Mouse (Mus musculus): ENCODE measurements around the gene Fitm2. TPM values are rescaled to one million over a fixed set of nuclear protein-coding genes. Genes with fewer than 3 reads are reported as not detected.

The Fitm2 gene
- polyA plus RNA-seq, 1 experiment from 2014 or later, result 12.1 TPM

DNA sequence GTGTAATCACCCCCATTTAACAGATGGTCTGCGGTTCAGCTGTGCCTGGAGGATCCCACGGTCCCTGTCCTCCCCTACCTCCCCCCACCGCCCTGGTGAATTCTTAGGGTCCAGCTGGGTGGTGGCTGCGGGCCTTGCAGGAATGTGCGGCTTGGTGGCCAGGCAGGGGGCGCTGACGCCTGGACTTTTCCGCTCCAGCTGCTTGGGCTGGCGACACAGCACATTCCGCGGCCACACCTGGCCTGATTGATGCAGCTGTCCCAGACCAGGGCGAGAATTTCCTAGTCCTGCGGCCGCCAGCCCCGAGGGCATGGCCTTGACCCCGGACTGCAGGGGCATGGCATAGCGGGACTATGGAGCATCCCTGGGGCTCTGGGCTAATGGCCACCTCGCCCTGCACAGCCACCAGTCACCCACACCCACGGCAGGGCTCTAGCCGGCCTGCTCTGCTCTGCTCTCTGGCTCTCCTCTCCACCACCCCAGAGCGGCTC, 9.2 kb upstream of the Fitm2 start:
- H3K4me3 ChIP-seq (replicated peaks), result peak overlapping the region; percentile 29
- peaks cover 24% of the 10 kb centered on the region for H3K27me3 ChIP-seq
- no peaks in the 10 kb centered on the region for H3K9me3 ChIP-seq
- WGBS, result under 1% methylated on average over 21 of the region's 21 CpGs
- H3K27ac ChIP-seq, result no peak overlapping the region
- H3K4me2 ChIP-seq (replicated peaks), result peak overlapping the region; percentile 57
- peaks cover 8% of the 10 kb centered on the region for H3K4me1 ChIP-seq (replicated peaks)
- peak overlapping the region; percentile 59 for H3K9ac ChIP-seq (replicated peaks)
- no peaks in the 10 kb centered on the region for H3K36me3 ChIP-seq
- peak; percentile 60; the same call in 1 of the 2 replicates for ATAC-seq

DNA sequence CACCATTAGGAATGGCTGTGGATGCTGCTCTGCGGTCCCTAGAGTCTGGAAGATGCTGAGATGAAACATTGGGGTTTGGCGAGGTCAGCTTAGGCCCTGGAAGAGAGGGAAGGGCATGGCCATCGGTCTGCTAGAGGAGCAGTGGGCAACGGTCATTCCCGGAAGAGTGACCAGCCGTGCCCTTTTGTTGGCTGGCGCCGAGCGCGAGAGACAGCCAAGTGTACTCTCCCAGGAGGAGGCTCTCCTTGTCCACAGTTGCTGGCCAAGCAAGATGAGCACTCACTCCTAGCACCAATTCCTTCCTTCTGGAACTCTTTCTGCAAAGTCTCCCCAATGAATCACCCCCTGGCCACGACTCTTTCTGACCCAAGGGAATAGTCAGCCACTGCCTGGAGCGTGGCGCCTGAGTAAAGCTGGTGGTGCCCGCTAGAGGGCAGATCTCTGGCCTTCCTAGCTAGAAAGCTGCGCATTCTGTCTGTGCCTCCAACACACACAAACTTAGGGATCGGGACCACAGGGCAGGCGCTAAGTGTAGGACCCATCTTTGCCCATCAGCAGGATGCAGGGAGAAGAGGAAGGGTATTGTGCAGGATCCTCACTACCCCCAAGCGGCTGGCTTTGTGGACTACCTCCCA, 7.9 kb upstream of the Fitm2 start:
- Histone ChIP-seq H3K4me2 (replicated peaks) (no peak overlapping the region), H3K27me3 (peaks cover 24% of the 10 kb centered on the region), H3K9me3 (no peaks in the 10 kb centered on the region), H3K4me1 (replicated peaks) (peaks cover 8% of the 10 kb centered on the region), H3K36me3 (no peaks in the 10 kb centered on the region), H3K9ac (replicated peaks) (no peak overlapping the region), H3K4me3 (replicated peaks) (no peak overlapping the region), H3K27ac (no peak overlapping the region)
- ATAC-seq, result no peak
- WGBS, result 55% methylated on average over 18 of the region's 18 CpGs

GRCm38 (mm10) chr2:163471710-163472465, 541 bp downstream of the Fitm2 start:
- peak overlapping the region; percentile 91 for H3K4me3 ChIP-seq (replicated peaks)
- 5% methylated on average over 36 of the region's 36 CpGs for WGBS
- no peaks in the 10 kb centered on the region for H3K27me3 ChIP-seq
- H3K4me1 ChIP-seq (replicated peaks), result peaks cover 12% of the 10 kb centered on the region
- no peak; the same call in none of the 2 replicates for ATAC-seq
- no peaks in the 10 kb centered on the region for H3K9me3 ChIP-seq
- peak overlapping the region; percentile 91 for H3K4me2 ChIP-seq (replicated peaks)
- peak overlapping the region; percentile 88 for H3K9ac ChIP-seq (replicated peaks)
- peaks cover 26% of the 10 kb centered on the region for H3K36me3 ChIP-seq
- peak overlapping the region; percentile 82 for H3K27ac ChIP-seq

GRCm38 (mm10) chr2:163471136-163471535, 1.3 kb downstream of the Fitm2 start:
- no peaks in the 10 kb centered on the region for H3K9me3 ChIP-seq
- no peak overlapping the region for H3K27ac ChIP-seq
- peak overlapping the region; percentile 88 for H3K9ac ChIP-seq (replicated peaks)
- no peaks in the 10 kb centered on the region for H3K27me3 ChIP-seq
- peaks cover 12% of the 10 kb centered on the region for H3K4me1 ChIP-seq (replicated peaks)
- peak overlapping the region; percentile 91 for H3K4me2 ChIP-seq (replicated peaks)
- H3K4me3 ChIP-seq (replicated peaks), result peak overlapping the region; percentile 91; the same call in 1 of the 2 replicates
- no peak for ATAC-seq
- peaks cover 33% of the 10 kb centered on the region for H3K36me3 ChIP-seq
- WGBS, result 79% methylated on average over 3 of the region's 3 CpGs

DNA sequence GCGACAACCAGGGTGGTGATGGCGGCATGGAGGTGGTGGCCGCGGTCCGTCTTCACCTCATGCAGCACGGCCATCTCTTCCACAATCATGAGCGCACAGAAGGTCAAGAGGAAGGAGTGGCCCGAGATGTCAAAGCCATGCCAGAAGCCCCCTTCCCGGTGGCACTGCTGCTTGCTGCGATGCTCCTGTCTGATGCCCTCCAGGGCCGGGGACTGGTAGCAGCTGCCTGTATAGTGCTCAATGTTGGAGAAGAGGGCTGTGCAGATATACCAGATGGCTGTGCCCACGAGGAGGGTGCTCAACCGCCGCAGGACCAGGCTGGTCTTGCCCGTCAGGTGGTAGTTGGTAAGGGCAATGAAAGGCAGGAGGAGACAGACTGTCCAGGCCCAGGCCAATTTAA, 2.7 kb downstream of the Fitm2 start:
- Histone ChIP-seq H3K9ac (replicated peaks) (no peak overlapping the region), H3K27me3 (no peaks in the 10 kb centered on the region), H3K4me1 (replicated peaks) (peaks cover 12% of the 10 kb centered on the region), H3K36me3 (peaks cover 41% of the 10 kb centered on the region), H3K9me3 (no peaks in the 10 kb centered on the region), H3K4me2 (replicated peaks) (no peak overlapping the region), H3K4me3 (replicated peaks) (no peak overlapping the region), H3K27ac (no peak overlapping the region)
- ATAC-seq, result no peak
- WGBS, result 95% methylated on average over 15 of the region's 15 CpGs

DNA sequence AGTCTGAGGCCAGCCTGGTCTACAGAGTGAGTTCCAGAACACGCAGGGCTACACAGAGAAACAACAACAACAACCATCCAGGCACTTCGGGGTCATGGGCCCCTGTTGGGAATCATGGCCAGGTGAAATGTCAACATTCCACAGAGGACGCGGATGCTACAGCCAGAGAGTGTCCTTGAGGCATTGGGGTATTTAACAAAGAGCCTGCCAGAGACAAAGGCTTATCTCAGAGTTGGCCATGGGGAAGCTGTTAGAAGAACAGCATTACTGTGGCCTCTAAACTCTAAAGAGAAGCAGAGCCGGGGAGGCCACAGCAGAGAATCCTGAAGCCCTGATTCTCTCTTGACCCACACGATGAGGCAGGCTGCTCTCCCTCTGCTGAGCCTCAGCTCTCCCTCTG, 3.6 kb downstream of the Fitm2 start:
- Histone ChIP-seq H3K4me1 (replicated peaks) (peaks cover 12% of the 10 kb centered on the region), H3K4me3 (replicated peaks) (no peak overlapping the region), H3K27ac (no peak overlapping the region), H3K9ac (replicated peaks) (no peak overlapping the region), H3K4me2 (replicated peaks) (no peak overlapping the region), H3K27me3 (no peaks in the 10 kb centered on the region), H3K36me3 (peaks cover 41% of the 10 kb centered on the region), H3K9me3 (no peaks in the 10 kb centered on the region)
- ATAC-seq, result no peak
- WGBS, result 93% methylated on average over 6 of the region's 6 CpGs

GRCm38 (mm10) chr2:163467585-163467984, 4.8 kb downstream of the Fitm2 start:
- H3K9ac ChIP-seq (replicated peaks), result no peak overlapping the region
- H3K36me3 ChIP-seq, result peaks cover 41% of the 10 kb centered on the region
- H3K4me3 ChIP-seq (replicated peaks), result no peak overlapping the region
- H3K27me3 ChIP-seq, result no peaks in the 10 kb centered on the region
- H3K4me1 ChIP-seq (replicated peaks), result peaks cover 12% of the 10 kb centered on the region
- H3K27ac ChIP-seq, result no peak overlapping the region
- no peaks in the 10 kb centered on the region for H3K9me3 ChIP-seq
- no peak overlapping the region for H3K4me2 ChIP-seq (replicated peaks)
- 89% methylated on average over 6 of the region's 6 CpGs for WGBS
- ATAC-seq, result no peak

GRCm38 (mm10) chr2:163466771-163467170, 5.7 kb downstream of the Fitm2 start:
- Histone ChIP-seq H3K27me3 (no peaks in the 10 kb centered on the region), H3K9me3 (no peaks in the 10 kb centered on the region), H3K36me3 (peaks cover 41% of the 10 kb centered on the region), H3K9ac (replicated peaks) (no peak overlapping the region), H3K27ac (no peak overlapping the region), H3K4me3 (replicated peaks) (no peak overlapping the region), H3K4me2 (replicated peaks) (no peak overlapping the region), H3K4me1 (replicated peaks) (peaks cover 9% of the 10 kb centered on the region)
- no peak for ATAC-seq
- 85% methylated on average over 8 of the region's 8 CpGs for WGBS

- 84% methylated on average over 6 of the region's 6 CpGs for WGBS
- Histone ChIP-seq H3K27me3 (no peaks in the 10 kb centered on the region), H3K4me3 (replicated peaks) (no peak overlapping the region), H3K9ac (replicated peaks) (no peak overlapping the region), H3K9me3 (no peaks in the 10 kb centered on the region), H3K4me1 (replicated peaks) (no peaks in the 10 kb centered on the region), H3K4me2 (replicated peaks) (no peak overlapping the region), H3K36me3 (peaks cover 38% of the 10 kb centered on the region), H3K27ac (no peak overlapping the region)
- no peak for ATAC-seq
These were observed 7.9 kb downstream of the Fitm2 start for GRCm38 (mm10) chr2:163464562-163464961.

GRCm38 (mm10) chr2:163463998-163464397, 8.4 kb downstream of the Fitm2 start:
- Histone ChIP-seq H3K36me3 (peaks cover 32% of the 10 kb centered on the region), H3K9ac (replicated peaks) (no peak overlapping the region), H3K4me2 (replicated peaks) (no peak overlapping the region), H3K27me3 (no peaks in the 10 kb centered on the region), H3K27ac (no peak overlapping the region), H3K4me3 (replicated peaks) (no peak overlapping the region), H3K4me1 (replicated peaks) (no peaks in the 10 kb centered on the region), H3K9me3 (no peaks in the 10 kb centered on the region)
- ATAC-seq, result no peak
- 89% methylated on average over 4 of the region's 4 CpGs for WGBS

GRCm38 (mm10) chr2:163463251-163463769, 9.1 kb downstream of the Fitm2 start:
- Histone ChIP-seq H3K4me3 (replicated peaks) (no peak overlapping the region), H3K27me3 (peaks cover 3% of the 10 kb centered on the region; the same call in 1 of the 2 replicates), H3K4me2 (replicated peaks) (no peak overlapping the region), H3K9me3 (no peaks in the 10 kb centered on the region), H3K36me3 (peaks cover 25% of the 10 kb centered on the region), H3K9ac (replicated peaks) (no peak overlapping the region), H3K4me1 (replicated peaks) (no peaks in the 10 kb centered on the region), H3K27ac (no peak overlapping the region)
- no peak for ATAC-seq
- WGBS, result 70% methylated on average over 10 of the region's 10 CpGs

GRCm38 (mm10) chr2:163462801-163463200, 9.6 kb downstream of the Fitm2 start:
- Histone ChIP-seq H3K36me3 (peaks cover 20% of the 10 kb centered on the region), H3K9me3 (no peaks in the 10 kb centered on the region), H3K27me3 (peaks cover 5% of the 10 kb centered on the region; the same call in 1 of the 2 replicates), H3K4me2 (replicated peaks) (no peak overlapping the region), H3K9ac (replicated peaks) (no peak overlapping the region), H3K27ac (no peak overlapping the region), H3K4me3 (replicated peaks) (no peak overlapping the region), H3K4me1 (replicated peaks) (no peaks in the 10 kb centered on the region)
- no peak for ATAC-seq
- WGBS, result 80% methylated on average over 11 of the region's 11 CpGs

Data from midbrain, embryonic 13.5 days (tissue).